Mouse (Mus musculus): ENCODE data around the gene Prss45.

DNA sequence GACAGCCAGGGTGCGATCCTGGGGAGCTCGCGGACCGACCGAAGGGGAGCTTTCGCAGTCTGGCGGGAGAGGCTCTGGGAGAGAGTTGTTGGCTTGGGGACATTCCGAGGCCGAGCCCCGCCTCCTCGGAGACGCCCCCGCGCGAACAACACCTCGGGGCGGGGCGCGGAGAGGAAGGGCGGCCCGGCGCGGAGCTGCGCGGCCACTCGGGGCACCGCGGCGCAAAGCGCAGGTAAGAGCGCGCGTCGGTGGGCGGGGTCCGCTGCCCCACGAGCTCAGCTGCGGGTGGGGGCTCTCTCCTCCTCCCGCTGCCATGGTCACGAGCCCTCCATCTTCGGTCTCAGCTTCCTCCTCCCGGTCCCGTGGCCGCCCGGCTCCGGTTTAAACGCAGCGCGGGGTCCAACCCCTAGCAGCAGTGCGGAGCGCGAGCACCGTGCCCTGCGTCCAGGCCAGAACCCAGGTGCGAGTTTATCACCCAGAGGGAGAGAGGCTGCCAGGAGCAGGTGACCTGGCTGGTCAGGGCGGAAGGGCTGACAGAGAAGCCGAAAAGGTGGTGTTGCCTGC is 45.7 kb downstream of the Prss45 start, which contains the start of gene Tmie:
- no peak for TF ChIP-seq CTCF (IDR thresholded peaks at IDR 0.05; ENCODE audit: extremely low read depth, insufficient read depth, insufficient read length, insufficient replicate concordance)
- TF ChIP-seq POLR2A (IDR thresholded peaks at IDR 0.05; ENCODE audit: low read depth, low read length), result peak; percentile 15
